Mouse (Mus musculus) liver, embryonic 12.5 days (tissue): ENCODE results near the gene Hnf1b. TPM values are rescaled to one million over a fixed set of nuclear protein-coding genes. Genes with fewer than 3 reads are reported as not detected.

Source experiments
- polyA plus RNA-seq: library from polyadenylated mRNA; unstranded; fragments of >200 nt; fragmentation: Nextera tagmentation; extraction: Ambion mirVana; gene quantifications from 2 replicates; pipeline ENCODE4 v1.2.1, GENCODE M21; 2016

The Hnf1b gene
- polyA plus RNA-seq, 1 experiment from 2014 or later: 2.2 TPM

Other genes starting within 250 kb of the Hnf1b start
- not detected in 2 replicates for gene Rpl9-ps1, start 204.4 kb upstream of the Hnf1b start, polyA plus RNA-seq
- 1.6 and 2.0 TPM in 2 replicates for gene Ccl3, start 200.7 kb upstream of the Hnf1b start, polyA plus RNA-seq
- 0.85 and 0.99 TPM in 2 replicates for gene Ccl4, start 187.5 kb upstream of the Hnf1b start, polyA plus RNA-seq
- gene Wfdc17, start 146.1 kb upstream of the Hnf1b start, polyA plus RNA-seq: 4.5 and 6.1 TPM in 2 replicates
- gene Wfdc18, start 141.0 kb upstream of the Hnf1b start, polyA plus RNA-seq: not detected in 2 replicates
- gene Wfdc21, start 103.1 kb upstream of the Hnf1b start, polyA plus RNA-seq: 3.3 and 4.1 TPM in 2 replicates
- 9.7 and 10.4 TPM in 2 replicates for gene Heatr6, start 96.4 kb upstream of the Hnf1b start, polyA plus RNA-seq
- gene Ddx52, start 92.0 kb downstream of the Hnf1b start, polyA plus RNA-seq: 24.3 and 27.4 TPM in 2 replicates
- 10.2 and 11.2 TPM in 2 replicates for gene Synrg, start 114.4 kb downstream of the Hnf1b start, polyA plus RNA-seq
- 1.1 TPM in 2 replicates for gene Dusp14, start 219.2 kb downstream of the Hnf1b start, polyA plus RNA-seq